Mouse (Mus musculus) heart, postnatal 0 days (tissue): Measurements from ENCODE around the gene Abcc4. TPM values are rescaled to one million over a fixed set of nuclear protein-coding genes. Genes with fewer than 3 reads are reported as not detected.

Source experiments
- ATAC-seq: fragments of 200-750 bp; cut with Nextera tagmentation; 2 replicates; pipeline ENCODE4 v1.8.0; 2017; ENCODE audit warnings: low read depth, moderate number of reproducible peaks, moderate library complexity; ENCODE audit not compliant: insufficient read depth
- DNase-seq: peaks from one replicate; pipeline ENCODE4 v3.0.0-alpha.2; 2016; ENCODE audit warnings: low spot score
- H3K27ac ChIP-seq: fragments of 300-500 bp; sonication (generic); 2 replicates; pipeline ENCODE4 v1.5.1; 2014; ENCODE audit warnings: low read depth, mild to moderate bottlenecking
- H3K27me3 ChIP-seq: fragments of 300-500 bp; sonication (generic); 2 replicates; pipeline ENCODE4 v1.6.1; 2014; ENCODE audit warnings: low read length, mixed read lengths; ENCODE audit not compliant: control insufficient read depth, insufficient read depth
- H3K36me3 ChIP-seq: fragments of 300-500 bp; sonication (generic); replicated peaks from 2 replicates; pipeline ENCODE4 v1.6.1; 2014; ENCODE audit warnings: low read length, mixed read lengths; ENCODE audit not compliant: control insufficient read depth, insufficient read depth
- H3K4me1 ChIP-seq: fragments of 300-500 bp; sonication (generic); 2 replicates; pipeline ENCODE4 v1.6.1; 2014; ENCODE audit warnings: antibody characterized with exemption; ENCODE audit not compliant: control insufficient read depth, insufficient read depth
- H3K4me2 ChIP-seq: fragments of 300-500 bp; sonication (generic); 2 replicates; pipeline ENCODE4 v1.6.1; 2014; ENCODE audit warnings: low read depth, mild to moderate bottlenecking, low read length, moderate library complexity
- H3K4me3 ChIP-seq: fragments of 300-500 bp; sonication (generic); 2 replicates; pipeline ENCODE4 v1.5.1; 2014; ENCODE audit warnings: low read depth, low read length
- H3K9ac ChIP-seq: fragments of 300-500 bp; sonication (generic); replicated peaks from 2 replicates; pipeline ENCODE4 v1.6.1; 2014; ENCODE audit warnings: low read depth, low read length, mixed read lengths
- H3K9me3 ChIP-seq: fragments of 300-500 bp; sonication (generic); replicated peaks from 2 replicates; pipeline ENCODE4 v1.6.1; 2016; ENCODE audit warnings: low read length; ENCODE audit not compliant: control insufficient read depth
- CTCF ChIP-seq: IDR thresholded peaks from 2 replicates; pipeline ENCODE4 v1.5.1; 2016; ENCODE audit warnings: antibody characterized with exemption, control low read depth, low read depth
- EP300 ChIP-seq: IDR thresholded peaks from 2 replicates; pipeline ENCODE4 v1.6.1; 2016; ENCODE audit warnings: antibody characterized with exemption, low read depth
- WGBS: fragments of 180-500 bp; shearing (Covaris S2); extraction: QIAGEN DNeasy Blood & Tissue Kit; methylation state at CpG from one replicate; pipeline ENCODE4 v1.1.7; 2014; 5-methylcytosine and 5-hydroxymethylcytosine counted together
- microRNA-seq: library from miRNA; unstranded; fragments of <30 nt; microRNA quantifications from one replicate; pipeline ENCODE4, GENCODE M21; 2016
- polyA plus RNA-seq: library from polyadenylated mRNA; unstranded; fragments of >200 nt; fragmentation: Nextera tagmentation; extraction: Ambion mirVana; gene quantifications from 2 replicates; pipeline ENCODE4 v1.2.1, GENCODE M21; 2015
- total RNA-seq: library from RNA; depleted of rRNA; stranded (reverse); fragments of >200 nt; gene quantifications from 2 replicates; pipeline ENCODE4 v1.2.3, GENCODE M21; 2014; ENCODE audit warnings: low replicate concordance; rRNA removed

The Abcc4 gene
- total and polyA plus RNA-seq, 2 experiments from 2014 or later = 0.83 to 2.0 TPM

DNA sequence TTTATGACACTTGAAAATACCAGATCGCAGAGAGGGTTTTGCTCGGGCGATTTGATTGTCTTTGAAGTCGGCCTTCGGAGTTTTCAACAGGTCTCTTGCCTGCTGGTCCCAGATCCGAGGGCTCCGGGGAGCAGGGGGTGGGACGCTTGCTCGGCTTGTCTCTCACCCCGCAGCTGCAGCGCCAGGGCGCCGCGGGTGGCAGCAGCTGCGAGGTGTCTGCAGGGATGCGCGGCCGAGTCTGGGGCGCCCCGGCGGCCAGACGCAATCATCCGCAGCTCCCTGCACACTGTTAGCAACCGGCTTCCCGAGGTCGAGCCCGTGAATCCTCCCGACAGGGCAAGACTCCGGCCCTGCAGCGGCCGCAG, 269.2 kb downstream of the Abcc4 start:
- DNase-seq (no peak), ATAC-seq (peak; percentile 33; the same call in 1 of the 2 replicates)
- Histone ChIP-seq H3K36me3 (no peaks in the 10 kb centered on the region), H3K4me2 (peak overlapping the region; percentile 69), H3K9me3 (no peaks in the 10 kb centered on the region), H3K27me3 (peaks cover 73% of the 10 kb centered on the region), H3K4me1 (peaks cover 13% of the 10 kb centered on the region; the same call in 1 of the 2 replicates), H3K4me3 (peak overlapping the region; percentile 53), H3K27ac (no peak overlapping the region), H3K9ac (no peak overlapping the region)
- WGBS = under 1% methylated on average over 31 of the region's 31 CpGs
- TF ChIP-seq CTCF = no peak
- TF ChIP-seq EP300 = no peak

DNA sequence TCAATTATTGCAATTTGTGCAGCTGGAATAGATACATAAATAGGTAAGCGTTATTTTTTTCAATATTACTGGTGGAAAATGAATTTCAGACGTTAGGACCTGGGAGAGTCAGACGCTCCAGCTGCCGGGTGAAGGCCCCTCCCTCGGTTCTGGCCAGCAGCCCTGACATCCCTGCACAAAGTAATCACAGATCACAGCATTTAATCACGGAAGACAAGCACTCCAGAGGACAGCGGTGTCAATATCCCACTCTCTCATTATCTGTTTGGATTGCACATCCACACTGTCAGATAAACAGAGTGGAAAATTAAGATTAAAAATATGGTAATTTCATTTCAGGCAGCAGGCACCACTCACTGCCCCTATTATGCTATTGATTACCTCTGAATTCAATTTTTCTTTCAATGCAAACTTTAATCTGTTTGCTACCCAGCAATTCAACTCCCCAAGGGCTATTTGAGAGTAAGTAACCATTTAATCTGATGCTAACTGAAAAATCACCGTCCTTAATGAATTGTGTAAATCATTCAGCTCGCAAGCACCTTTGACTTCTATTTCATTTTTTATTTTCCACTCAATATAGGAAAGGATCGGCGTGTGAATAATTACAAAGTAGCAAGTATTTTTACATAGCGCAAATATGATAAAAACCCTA, 270.2 kb downstream of the Abcc4 start:
- TF ChIP-seq EP300 (no peak), CTCF (no peak)
- Histone ChIP-seq H3K27ac (no peak overlapping the region), H3K4me2 (no peak overlapping the region), H3K9me3 (no peaks in the 10 kb centered on the region), H3K27me3 (peaks cover 65% of the 10 kb centered on the region), H3K4me3 (no peak overlapping the region), H3K4me1 (peaks cover 13% of the 10 kb centered on the region; the same call in 1 of the 2 replicates), H3K9ac (no peak overlapping the region), H3K36me3 (no peaks in the 10 kb centered on the region)
- ATAC-seq (no peak), DNase-seq (no peak)
- 40% methylated on average over 12 of the region's 12 CpGs for WGBS

DNA sequence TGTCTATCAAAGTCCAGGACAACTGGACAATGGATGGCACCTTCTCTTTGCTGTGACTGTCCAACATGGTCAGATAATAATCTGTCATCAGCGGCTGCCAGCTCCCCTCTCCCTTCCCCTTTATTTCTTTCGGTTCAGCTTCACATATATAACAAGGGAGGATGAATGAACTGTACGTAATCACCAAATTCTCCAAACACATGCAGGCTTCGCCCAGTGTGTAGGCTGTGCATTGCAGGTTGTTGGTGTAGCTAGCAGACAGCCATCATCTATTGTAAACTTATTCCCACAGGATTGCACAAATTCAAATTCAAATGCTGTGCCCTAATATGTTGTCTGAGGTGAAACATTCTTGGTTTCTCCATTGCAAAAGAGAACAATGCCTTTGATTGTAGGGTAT, 271.2 kb downstream of the Abcc4 start:
- Histone ChIP-seq H3K4me1 (peaks cover 13% of the 10 kb centered on the region; the same call in 1 of the 2 replicates), H3K9ac (no peak overlapping the region), H3K9me3 (no peaks in the 10 kb centered on the region), H3K4me2 (no peak overlapping the region), H3K27ac (no peak overlapping the region), H3K27me3 (peaks cover 57% of the 10 kb centered on the region), H3K4me3 (no peak overlapping the region), H3K36me3 (no peaks in the 10 kb centered on the region)
- TF ChIP-seq CTCF (no peak), EP300 (no peak)
- no peak for ATAC-seq
- 81% methylated on average over 4 of the region's 4 CpGs for WGBS
- no peak for DNase-seq

DNA sequence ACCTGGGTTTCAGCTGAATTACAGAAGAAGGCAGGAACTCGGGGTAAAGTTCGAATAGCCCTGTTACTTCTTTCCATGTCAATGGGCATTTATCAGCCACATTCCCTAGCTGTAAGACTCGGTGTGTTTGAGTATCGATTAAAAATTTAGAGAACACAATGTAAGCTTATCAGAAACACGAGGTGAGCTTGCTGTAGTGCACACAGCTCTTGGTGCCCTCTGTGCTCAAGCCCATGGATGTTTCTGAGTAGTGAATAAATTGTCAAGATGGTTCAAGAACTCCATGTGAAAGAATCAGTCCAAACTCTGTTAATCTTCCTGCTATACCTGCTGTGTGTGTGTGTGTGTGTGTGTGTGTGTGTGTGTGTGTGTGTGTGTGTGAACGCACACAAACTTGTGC, 272.2 kb downstream of the Abcc4 start:
- 65% methylated on average over 6 of the region's 6 CpGs for WGBS
- DNase-seq = no peak
- no peak overlapping the region for H3K4me3 ChIP-seq
- no peaks in the 10 kb centered on the region for H3K9me3 ChIP-seq
- H3K36me3 ChIP-seq = no peaks in the 10 kb centered on the region
- H3K4me2 ChIP-seq = no peak overlapping the region
- H3K27me3 ChIP-seq = peaks cover 47% of the 10 kb centered on the region
- H3K27ac ChIP-seq = no peak overlapping the region
- TF ChIP-seq EP300 (no peak), CTCF (no peak)
- H3K9ac ChIP-seq = no peak overlapping the region
- ATAC-seq = no peak
- H3K4me1 ChIP-seq = peaks cover 13% of the 10 kb centered on the region; the same call in 1 of the 2 replicates

Small RNAs within 50 kb of the gene (microRNA-seq; reads per million reads assigned to microRNA genes)
- gene Mir6391 = not detected

Other genes with a start within 250 kb of the Abcc4 start
- gene Cldn10, start 81.7 kb upstream of the Abcc4 start, total RNA-seq = 1.7 TPM in 1 of 2 replicates, not detected in the other
- gene Cldn10, start 81.7 kb upstream of the Abcc4 start, polyA plus RNA-seq = 0.15 and 0.77 TPM in 2 replicates
- 3.4 and 7.5 TPM in 2 replicates for gene Dzip1, start 219.2 kb upstream of the Abcc4 start, total RNA-seq
- gene Dzip1, start 219.2 kb upstream of the Abcc4 start, polyA plus RNA-seq = 1.2 and 1.3 TPM in 2 replicates
- gene Dnajc3, start 231.8 kb upstream of the Abcc4 start, total RNA-seq = 15.6 and 19.7 TPM in 2 replicates
- gene Dnajc3, start 231.8 kb upstream of the Abcc4 start, polyA plus RNA-seq = 17.2 and 19.8 TPM in 2 replicates